Mouse (Mus musculus): ENCODE data around the gene Mgat3. TPM values are rescaled to one million over a fixed set of nuclear protein-coding genes. Genes with fewer than 3 reads are reported as not detected.

Mgat3 gene
- total RNA-seq, 1 experiment from 2014 or later: 0.23 TPM

DNA sequence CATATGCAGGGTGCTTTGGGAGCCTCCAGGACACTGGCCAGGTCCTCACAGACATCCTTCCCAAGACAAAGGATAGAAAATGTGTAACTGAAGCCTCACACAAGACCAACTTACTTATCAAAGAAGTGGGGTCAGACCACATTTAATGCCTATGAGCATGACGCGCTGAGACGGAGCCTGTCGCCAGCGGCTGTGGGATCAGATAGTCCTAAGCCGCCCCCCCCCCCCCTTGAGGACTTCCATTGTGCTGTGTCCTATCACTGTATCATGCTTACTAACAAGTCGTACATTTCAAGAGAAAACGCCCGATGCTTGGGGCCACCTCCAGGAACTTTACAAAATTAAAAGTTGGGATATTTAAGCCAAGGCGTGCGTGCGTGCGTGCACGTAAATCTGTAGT lies 26.4 kb upstream of the Mgat3 start:
- ATAC-seq (ENCODE audit: extremely low read depth, insufficient number of reproducible peaks, low FRiP score, poor library complexity, severe bottlenecking): no peak

DNA sequence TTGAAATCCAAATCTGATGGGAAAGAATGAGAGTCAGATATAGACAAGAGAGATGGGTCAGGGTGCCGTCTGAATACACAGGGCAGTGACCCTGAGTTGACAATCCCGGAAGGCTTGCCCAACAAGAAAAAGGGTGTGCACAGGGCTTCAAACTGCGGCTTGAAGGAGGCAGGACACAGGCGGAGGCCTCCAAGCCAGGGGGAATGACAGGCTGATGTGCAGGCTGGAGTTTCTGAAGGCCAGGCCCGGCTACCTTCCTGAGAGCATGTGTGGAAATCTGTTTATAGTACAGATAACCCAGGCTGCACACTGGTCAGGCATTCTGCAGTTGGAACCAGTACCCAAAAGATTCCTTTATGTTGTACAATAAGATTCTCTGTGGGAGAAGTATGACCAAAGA lies 26.0 kb upstream of the Mgat3 start:
- ATAC-seq (ENCODE audit: extremely low read depth, insufficient number of reproducible peaks, low FRiP score, poor library complexity, severe bottlenecking): no peak

DNA sequence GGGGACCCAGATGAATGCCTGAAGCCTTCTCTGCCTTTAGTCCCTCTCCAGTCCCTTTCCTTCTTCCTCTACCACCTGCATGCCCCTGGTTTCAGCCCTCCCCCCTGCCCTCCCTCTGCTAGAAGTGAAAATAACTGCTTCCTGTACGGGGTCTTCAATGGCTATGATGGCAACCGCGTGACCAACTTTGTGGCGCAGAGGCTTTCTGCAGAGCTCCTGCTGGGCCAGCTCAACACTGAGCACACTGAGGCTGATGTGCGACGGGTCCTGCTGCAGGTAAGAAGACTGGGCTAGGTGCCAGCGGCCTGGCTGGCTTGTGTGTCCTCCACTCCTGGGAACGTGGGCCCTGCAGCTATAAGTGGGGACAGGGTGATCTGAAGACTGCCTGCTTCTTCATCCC lies 25.0 kb upstream of the Mgat3 start:
- ATAC-seq (ENCODE audit: extremely low read depth, insufficient number of reproducible peaks, low FRiP score, poor library complexity, severe bottlenecking): no peak

DNA sequence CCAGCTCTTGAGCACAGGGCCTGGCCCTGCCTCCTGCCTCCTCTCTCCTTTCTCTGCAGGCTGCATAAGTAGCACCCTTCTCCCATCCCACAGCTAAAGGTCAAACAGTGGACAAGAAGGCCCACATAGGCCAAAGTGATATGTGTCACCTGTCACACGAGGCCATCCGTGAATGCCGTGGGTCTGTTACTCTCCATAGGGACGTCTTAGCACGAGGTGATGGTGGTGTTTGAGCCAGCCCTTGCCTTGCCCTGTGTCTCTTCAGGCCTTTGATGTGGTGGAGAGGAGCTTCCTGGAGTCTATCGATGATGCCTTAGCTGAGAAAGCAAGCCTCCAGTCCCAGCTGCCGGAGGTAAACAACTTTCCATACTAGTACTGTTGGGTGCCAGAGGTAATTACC lies 24.0 kb upstream of the Mgat3 start:
- ATAC-seq (ENCODE audit: extremely low read depth, insufficient number of reproducible peaks, low FRiP score, poor library complexity, severe bottlenecking): no peak

DNA sequence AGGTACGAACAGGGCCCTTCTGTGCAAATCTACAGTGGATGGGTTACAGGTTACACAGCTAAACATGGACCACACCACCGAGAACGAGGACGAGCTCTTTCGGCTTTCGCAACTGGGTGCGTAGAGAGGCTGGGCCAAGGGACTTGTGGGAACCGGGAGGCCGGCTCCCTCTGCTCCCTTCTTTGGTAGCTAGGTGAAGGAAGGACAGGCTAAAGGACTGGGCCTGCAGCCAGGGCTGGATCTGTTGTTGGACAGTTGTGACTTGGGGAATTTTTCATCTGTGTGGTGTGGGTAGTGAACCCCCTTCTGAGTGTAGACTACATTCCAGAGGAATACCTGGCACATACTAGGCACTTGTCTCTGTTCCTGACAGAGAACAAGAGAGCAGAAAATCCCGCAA lies 20.9 kb upstream of the Mgat3 start:
- no peak for ATAC-seq (ENCODE audit: extremely low read depth, insufficient number of reproducible peaks, low FRiP score, poor library complexity, severe bottlenecking)

DNA sequence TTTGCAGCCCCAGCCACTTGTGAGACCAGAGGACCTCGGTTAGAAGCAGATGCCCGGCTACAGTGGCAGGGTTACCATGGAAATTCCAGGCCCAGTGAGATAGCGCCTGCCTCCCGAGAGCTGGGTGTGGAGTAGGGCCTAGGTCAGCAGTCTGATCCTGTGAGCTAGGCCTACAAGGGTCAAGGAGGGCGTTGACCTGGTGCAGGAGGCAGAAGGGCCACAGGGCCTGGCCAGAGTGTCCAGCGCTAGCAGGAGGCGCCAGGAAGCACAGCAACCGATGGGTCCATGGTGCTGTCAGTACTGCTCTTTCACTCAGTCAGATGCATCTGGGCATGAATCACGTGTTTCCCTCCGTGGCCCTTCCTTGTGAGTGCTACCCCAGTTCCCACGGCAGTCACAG lies 19.8 kb upstream of the Mgat3 start:
- no peak for ATAC-seq (ENCODE audit: extremely low read depth, insufficient number of reproducible peaks, low FRiP score, poor library complexity, severe bottlenecking)

DNA sequence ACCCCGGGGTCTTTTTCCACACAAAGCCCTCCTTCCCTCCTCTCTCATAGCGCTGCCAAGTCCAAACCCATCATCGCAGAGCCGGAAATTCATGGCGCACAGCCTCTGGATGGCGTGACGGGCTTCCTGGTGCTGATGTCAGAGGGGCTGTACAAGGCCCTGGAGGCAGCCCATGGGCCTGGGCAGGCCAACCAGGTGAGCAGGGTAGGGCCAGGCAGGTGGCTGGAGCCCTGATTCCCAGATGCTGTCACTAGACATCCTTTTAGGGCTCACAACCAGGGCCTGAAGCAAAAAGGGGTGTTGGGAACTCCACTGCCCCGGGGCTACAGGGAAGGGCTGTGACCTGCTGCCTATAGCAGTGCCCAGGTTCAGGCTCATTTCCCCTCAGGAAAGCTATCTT lies 17.8 kb upstream of the Mgat3 start:
- no peak for ATAC-seq (ENCODE audit: extremely low read depth, insufficient number of reproducible peaks, low FRiP score, poor library complexity, severe bottlenecking)

DNA sequence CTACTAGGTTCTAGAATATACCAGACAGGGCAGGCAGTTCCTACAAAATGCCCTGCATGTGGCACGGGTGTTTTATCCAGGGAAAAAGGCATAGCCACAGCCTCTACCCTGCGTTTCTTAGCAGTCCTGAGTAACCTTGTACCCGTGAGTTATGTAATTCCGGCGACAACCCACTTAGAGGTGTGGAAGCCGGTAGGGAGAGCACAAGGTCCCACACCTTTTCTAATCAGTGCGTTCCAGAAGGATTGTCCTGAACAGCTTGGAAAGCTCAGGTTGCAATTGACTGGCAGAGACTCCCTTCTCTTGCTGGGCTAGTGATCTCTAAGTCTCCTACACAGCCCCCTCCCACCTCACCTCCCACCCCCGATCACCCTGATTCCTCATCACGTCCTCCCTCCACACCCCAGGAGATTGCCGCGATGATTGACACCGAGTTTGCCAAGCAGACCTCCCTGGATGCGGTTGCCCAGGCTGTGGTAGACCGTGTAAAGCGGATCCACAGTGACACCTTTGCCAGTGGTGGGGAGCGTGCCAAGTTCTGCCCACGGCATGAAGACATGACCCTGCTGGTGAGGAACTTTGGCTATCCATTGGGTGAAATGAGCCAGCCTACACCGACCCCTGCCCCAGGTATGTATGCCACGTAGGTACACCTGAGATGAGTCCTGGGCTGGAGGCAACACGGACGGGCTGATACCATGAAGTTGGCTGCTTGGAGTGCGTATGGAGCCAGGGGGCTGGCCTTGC lies 16.2 kb upstream of the Mgat3 start:
- no peak for ATAC-seq (ENCODE audit: extremely low read depth, insufficient number of reproducible peaks, low FRiP score, poor library complexity, severe bottlenecking)

DNA sequence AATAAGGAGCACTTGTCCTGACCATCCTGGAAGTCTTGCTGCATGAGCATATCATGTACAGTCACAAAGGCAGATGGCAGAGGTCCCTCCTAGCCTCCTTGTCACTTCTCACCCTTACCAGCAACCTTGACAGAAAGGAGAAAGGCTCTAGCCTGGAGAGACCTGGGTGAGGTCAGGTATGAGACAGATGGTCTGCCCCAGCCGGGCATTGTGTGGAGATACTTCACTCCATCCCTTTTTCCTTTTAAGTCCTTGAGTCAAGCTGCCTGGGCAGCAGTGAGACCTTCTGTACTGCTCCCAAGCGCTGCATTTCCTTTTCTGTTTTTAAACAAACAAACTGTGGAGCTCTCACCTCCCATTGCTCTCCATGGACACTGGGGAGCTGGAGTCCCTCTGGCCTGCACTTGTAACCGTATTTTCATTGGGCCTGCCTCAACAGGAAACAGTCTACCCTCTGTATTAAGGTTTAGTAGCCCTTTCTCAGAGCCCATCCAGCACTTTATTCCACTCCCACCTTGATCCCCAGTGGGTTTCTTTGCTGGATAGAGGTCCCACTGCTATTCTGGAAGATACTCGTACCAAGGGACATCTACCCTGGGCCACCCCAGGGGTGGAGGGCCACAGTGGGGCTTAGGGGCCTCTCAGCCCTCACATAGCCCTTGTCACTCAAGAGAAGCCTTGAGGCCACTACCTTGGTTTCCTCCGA lies 15.4 kb upstream of the Mgat3 start:
- ATAC-seq (ENCODE audit: extremely low read depth, insufficient number of reproducible peaks, low FRiP score, poor library complexity, severe bottlenecking): no peak

DNA sequence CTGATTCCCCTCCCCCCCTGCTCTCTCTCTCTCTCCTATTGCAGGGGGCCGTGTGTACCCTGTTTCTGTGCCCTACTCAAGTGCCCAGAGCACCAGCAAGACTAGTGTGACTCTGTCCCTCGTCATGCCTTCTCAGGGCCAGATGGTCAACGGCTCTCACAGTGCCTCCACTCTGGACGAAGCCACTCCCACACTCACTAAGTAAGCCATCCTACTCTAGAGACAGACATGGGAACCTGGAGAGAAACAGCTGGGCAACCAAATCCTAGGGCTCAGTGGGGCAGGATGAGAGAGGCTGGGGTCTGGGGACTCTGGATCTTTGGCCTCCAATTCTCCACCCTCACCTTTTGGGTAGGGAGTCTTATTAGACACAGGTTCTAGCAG lies 14.8 kb upstream of the Mgat3 start:
- no peak for ATAC-seq (ENCODE audit: extremely low read depth, insufficient number of reproducible peaks, low FRiP score, poor library complexity, severe bottlenecking)

DNA sequence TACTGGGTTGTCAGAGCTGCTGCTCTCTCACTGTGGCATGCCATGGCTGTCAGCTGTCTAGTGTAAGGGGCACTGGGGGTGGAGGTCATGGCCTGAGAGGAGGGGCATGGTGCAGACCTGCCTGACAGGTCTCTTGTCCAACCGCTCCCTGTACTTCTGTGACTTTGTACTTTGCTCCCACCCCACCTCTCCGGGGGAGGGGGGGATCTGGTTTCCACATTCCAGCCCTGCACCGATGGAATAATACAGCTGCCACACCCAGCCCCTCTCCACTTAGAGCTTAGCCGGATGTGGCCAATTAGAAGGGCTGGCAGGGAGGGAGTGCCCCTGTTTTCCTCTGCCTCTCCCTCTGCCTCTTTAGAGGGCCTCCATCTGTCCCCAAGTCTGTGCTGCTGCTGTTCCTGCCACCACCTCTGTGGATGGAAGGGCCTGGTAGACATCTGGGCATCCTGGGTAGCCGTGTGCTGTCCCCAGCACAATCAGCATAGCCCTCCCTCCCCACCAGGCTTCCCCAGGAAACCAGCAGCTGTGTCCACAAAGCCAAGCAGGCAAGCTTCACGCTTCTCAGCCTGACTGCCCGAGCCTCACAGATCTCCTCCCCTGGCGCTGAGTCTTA lies 14.1 kb upstream of the Mgat3 start:
- no peak for ATAC-seq (ENCODE audit: extremely low read depth, insufficient number of reproducible peaks, low FRiP score, poor library complexity, severe bottlenecking)

DNA sequence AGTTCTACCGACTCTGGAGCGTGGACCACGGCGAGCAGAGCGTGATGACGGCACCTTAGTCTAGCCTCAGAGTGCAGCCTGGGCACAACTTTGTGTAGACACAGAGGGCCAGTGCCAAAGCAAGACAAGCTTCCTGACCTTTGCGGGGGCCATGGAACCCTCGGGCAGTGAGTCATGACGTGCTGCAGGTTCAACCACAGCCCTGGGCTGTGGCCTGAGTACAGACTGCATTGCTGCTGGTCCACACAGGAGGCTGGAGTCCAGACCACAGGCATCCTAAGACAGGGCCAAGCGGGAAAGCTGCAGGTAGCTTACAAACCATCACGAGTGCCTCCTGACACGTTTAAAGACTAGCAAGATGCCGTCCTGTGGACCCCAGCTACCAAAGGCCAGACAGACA lies 13.3 kb upstream of the Mgat3 start:
- ATAC-seq (ENCODE audit: extremely low read depth, insufficient number of reproducible peaks, low FRiP score, poor library complexity, severe bottlenecking): no peak

DNA sequence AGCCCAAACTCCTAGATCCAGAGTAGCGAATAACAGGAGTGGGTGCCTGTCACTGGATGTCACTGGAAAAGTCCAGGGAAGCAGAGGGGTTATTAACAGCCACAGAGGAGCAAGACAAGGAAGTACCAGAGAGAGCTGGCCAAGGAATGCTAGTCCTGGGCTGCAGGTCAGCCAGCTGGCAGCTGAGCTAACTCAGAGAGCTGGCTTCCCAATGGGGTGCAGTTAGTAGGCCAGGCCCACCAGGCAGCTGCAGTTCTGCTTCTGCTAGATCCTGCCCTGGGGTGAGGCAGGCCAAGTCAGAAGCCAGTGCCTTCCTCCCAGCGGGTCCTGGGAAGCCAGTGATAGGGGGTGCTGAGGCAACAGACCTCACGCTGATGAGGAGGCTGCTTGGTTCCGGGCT lies 12.8 kb upstream of the Mgat3 start:
- no peak for ATAC-seq (ENCODE audit: extremely low read depth, insufficient number of reproducible peaks, low FRiP score, poor library complexity, severe bottlenecking)

DNA sequence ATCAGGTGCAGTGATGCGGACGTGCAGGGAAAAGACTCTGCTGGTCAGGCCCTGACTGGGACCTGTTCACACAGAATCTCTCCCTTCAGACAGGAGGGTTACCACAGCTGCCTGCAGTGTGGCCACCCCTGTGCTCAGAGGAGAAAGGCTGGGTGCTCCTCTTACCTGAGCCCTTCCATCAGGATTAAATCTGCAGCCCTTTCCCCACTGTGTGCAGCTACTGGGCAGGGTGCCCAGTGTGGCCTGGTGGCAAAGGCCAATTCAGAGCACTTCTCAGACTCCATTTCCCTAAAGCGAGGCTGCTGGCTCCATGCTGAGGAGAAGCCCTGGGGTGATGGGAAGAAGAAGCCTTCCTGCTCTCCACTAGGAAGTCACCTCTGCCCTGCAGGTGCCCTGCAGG lies 12.3 kb upstream of the Mgat3 start:
- ATAC-seq (ENCODE audit: extremely low read depth, insufficient number of reproducible peaks, low FRiP score, poor library complexity, severe bottlenecking): no peak

DNA sequence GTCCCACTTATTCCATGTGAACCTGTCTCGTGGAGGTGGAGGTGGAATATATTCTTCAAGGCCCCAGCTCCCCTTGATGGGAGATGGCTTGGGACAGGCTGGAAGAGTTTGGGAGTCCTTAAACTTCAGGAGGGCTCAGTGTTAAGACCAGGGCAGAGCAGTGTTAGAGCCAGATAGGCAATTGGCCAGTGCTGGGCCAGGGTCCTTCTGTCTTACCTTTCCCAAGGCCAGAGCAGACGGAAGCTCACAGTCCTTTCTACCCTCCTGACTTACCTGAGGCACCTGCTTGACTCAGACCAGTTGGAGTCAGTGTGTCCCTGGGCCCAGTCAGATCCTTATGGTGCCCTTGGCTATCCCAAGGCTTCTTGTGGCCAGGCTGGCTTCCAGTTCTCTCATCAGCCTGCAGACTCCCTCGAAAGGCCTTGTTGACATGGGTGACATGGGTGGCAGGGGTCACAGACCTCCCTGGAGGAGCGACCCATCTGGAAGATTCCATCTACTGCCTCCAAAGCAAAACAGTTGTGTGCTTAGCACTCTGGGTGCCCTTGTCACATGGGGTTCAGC lies 11.0 kb upstream of the Mgat3 start:
- ATAC-seq (ENCODE audit: extremely low read depth, insufficient number of reproducible peaks, low FRiP score, poor library complexity, severe bottlenecking): no peak

DNA sequence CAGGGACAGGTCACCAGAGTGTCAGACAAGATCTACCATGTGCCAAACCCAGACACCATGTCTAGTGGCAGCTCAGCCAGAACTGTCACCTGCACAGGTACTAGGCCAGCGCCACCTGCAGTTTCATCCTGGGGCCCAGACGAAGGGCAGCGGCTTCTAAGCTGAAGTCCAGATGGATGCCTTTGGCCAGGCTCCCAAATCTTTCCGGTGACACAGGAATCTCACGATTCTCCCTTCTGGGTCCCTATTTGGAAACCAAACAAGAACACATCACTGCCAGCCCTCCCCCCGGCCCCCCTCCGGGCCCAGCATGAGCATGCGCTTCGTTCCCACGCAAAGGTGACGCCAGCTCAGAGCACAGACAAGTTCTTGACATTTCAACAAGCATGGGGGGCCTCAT lies 10.2 kb upstream of the Mgat3 start:
- ATAC-seq (ENCODE audit: extremely low read depth, insufficient number of reproducible peaks, low FRiP score, poor library complexity, severe bottlenecking): no peak

DNA sequence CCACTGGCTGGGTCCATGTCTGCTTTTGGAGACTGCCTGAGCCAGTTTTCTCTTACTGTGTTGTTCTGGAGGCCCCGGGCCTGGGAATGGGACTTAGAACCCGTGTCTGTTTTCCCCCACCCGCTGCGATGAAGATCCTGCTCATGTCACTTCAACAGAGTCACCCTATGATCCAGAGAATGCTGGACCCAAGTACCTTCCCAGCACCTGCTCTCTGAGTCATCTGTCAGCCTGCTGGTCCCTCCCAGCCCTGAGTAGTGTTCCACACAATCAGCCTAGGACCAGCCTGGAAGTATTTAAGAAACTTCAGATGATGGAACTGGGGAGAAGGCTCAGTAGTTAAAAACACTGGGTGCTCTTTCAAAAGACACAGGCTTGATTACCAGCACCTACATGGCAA lies 9.8 kb upstream of the Mgat3 start:
- no peak for ATAC-seq (ENCODE audit: extremely low read depth, insufficient number of reproducible peaks, low FRiP score, poor library complexity, severe bottlenecking)

DNA sequence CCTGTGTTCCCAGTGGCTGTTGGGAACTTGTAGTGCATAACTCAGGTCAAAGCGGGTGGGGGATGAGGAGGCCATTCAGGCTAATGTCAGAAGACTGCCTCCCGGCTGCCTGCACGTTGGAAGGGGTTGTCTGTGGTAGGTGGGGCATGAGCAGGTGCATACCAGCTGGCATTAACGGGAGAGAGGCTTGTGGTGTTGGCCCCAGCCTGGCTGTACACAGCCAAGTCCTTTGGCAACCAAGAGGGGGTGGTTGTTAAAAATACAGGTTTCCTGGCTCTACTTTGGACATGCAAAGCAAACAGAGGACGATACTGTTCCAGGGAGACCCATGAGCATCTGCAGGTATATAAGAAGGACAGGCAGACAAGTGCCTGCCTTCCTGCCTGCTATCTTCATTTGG lies 8.1 kb upstream of the Mgat3 start:
- ATAC-seq (ENCODE audit: extremely low read depth, insufficient number of reproducible peaks, low FRiP score, poor library complexity, severe bottlenecking): no peak

DNA sequence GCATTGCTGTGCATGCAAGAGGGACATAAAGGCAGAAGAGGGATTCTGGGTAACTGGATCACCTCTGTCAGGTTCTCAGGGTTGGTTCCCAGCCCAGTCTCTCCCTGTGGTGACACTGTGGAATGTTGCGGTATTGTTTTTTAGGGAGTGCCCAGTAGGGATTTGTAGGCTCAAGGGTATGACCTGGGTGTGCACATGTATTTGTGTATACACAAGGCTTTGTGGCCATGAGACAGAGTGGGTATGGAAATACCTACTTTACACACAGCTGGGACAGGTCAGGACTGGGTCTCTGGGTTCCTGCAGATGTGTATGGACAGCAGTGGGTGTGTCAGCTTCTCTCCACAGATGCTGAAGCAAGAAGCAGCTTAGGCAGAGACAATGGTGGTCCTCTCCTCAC lies 4.0 kb upstream of the Mgat3 start:
- no peak for ATAC-seq (ENCODE audit: extremely low read depth, insufficient number of reproducible peaks, low FRiP score, poor library complexity, severe bottlenecking)

DNA sequence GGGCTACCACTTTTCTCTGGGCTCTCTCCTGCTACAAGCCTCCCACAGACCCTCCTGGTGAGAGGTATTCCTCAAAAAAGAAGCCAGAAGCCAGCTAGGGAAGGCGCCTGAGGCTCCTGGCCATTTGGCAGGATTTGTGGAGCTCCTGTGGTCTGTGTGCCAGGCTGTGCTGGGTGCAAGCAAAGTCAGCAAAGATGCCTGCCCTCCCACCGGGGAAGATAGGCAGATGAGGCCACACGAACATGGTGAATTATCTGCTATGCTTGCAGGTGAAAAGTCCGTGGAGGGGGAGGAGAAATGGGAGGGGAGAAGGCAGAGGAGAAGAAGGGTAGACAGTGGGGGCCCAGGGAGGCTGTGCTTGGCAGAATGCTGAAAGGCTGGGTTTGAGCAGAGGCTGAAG lies 3.2 kb upstream of the Mgat3 start:
- ATAC-seq (ENCODE audit: extremely low read depth, insufficient number of reproducible peaks, low FRiP score, poor library complexity, severe bottlenecking): no peak
